Mouse (Mus musculus) mature B cell (primary cell): Measurements from ENCODE around the gene Runx1.

Experiments
- in situ Hi-C: fragments of 300-500 bp; cut with MboI; formaldehyde crosslinking; loops from 2 replicates; pipeline ENCODE4 v1.14.3; 2019

The Runx1 gene

GRCm38 (mm10) chr16:92793741-92794140 is 32.2 kb downstream of the Runx1 start:
- in situ Hi-C loops = no loop called here

GRCm38 (mm10) chr16:92792905-92793304 is 33.0 kb downstream of the Runx1 start:
- in situ Hi-C loops = no loop called here

- in situ Hi-C loops = no loop called here
Measured at GRCm38 (mm10) chr16:92790601-92791000, 35.3 kb downstream of the Runx1 start.

- in situ Hi-C loops = no loop called here
Measured at GRCm38 (mm10) chr16:92789840-92790239, 36.1 kb downstream of the Runx1 start.

GRCm38 (mm10) chr16:92788446-92788845 is 37.5 kb downstream of the Runx1 start:
- in situ Hi-C loops = no loop called here

- in situ Hi-C loops = no loop called here
Measured at GRCm38 (mm10) chr16:92786883-92787321, 39.0 kb downstream of the Runx1 start.

- in situ Hi-C loops = no loop called here
Measured at GRCm38 (mm10) chr16:92786276-92786882, 39.6 kb downstream of the Runx1 start.

- in situ Hi-C loops = no loop called here
Measured at GRCm38 (mm10) chr16:92783651-92784131, 42.3 kb downstream of the Runx1 start.

- in situ Hi-C loops = no loop called here
Measured at GRCm38 (mm10) chr16:92782408-92782807, 43.5 kb downstream of the Runx1 start.

GRCm38 (mm10) chr16:92779896-92780435 is 46.0 kb downstream of the Runx1 start:
- in situ Hi-C loops = no loop called here

GRCm38 (mm10) chr16:92779175-92779574 is 46.8 kb downstream of the Runx1 start:
- in situ Hi-C loops = no loop called here

- in situ Hi-C loops = no loop called here
Measured at GRCm38 (mm10) chr16:92778096-92778780, 47.7 kb downstream of the Runx1 start.

- in situ Hi-C loops = no loop called here
Measured at GRCm38 (mm10) chr16:92767862-92768261, 58.1 kb downstream of the Runx1 start.

- in situ Hi-C loops = no loop called here
Measured at GRCm38 (mm10) chr16:92767423-92767822, 58.5 kb downstream of the Runx1 start.

- in situ Hi-C loops = no loop called here
Measured at GRCm38 (mm10) chr16:92764741-92765396, 61.1 kb downstream of the Runx1 start.

GRCm38 (mm10) chr16:92763666-92764065 is 62.3 kb downstream of the Runx1 start:
- in situ Hi-C loops = no loop called here

GRCm38 (mm10) chr16:92761968-92762521 is 63.9 kb downstream of the Runx1 start:
- in situ Hi-C loops = no loop called here

- in situ Hi-C loops = no loop called here
Measured at GRCm38 (mm10) chr16:92760091-92760490, 65.9 kb downstream of the Runx1 start.

- in situ Hi-C loops = no loop called here
Measured at GRCm38 (mm10) chr16:92757564-92757963, 68.4 kb downstream of the Runx1 start.

- in situ Hi-C loops = no loop called here
Measured at GRCm38 (mm10) chr16:92753944-92754343, 72.0 kb downstream of the Runx1 start.

- in situ Hi-C loops = no loop called here
Measured at GRCm38 (mm10) chr16:92753139-92753538, 72.8 kb downstream of the Runx1 start.

- in situ Hi-C loops = no loop called here
Measured at GRCm38 (mm10) chr16:92748272-92748671, 77.7 kb downstream of the Runx1 start.
